Mouse (Mus musculus): ENCODE results near the gene Hk3.

The Hk3 gene

GRCm38 (mm10) chr13:55021194-55021779, at the start of gene Hk3:
Gene Hk3, minus strand, starts transcription at chr13:55021385.
- no peak for DNase-seq

- no peak for DNase-seq
Measured at GRCm38 (mm10) chr13:55069719-55070118, 48.5 kb upstream of the Hk3 start.

- DNase-seq: no peak
Measured at GRCm38 (mm10) chr13:55063276-55063675, 42.1 kb upstream of the Hk3 start.

- peak; percentile 11 for DNase-seq
Measured at GRCm38 (mm10) chr13:55058042-55058441, 36.9 kb upstream of the Hk3 start.

GRCm38 (mm10) chr13:55047706-55048105, 26.5 kb upstream of the Hk3 start:
- DNase-seq: no peak

GRCm38 (mm10) chr13:55040016-55040415, 18.8 kb upstream of the Hk3 start:
- no peak for DNase-seq

GRCm38 (mm10) chr13:55024215-55024614, 3.0 kb upstream of the Hk3 start:
- no peak for DNase-seq

GRCm38 (mm10) chr13:55022715-55023114, 1.5 kb upstream of the Hk3 start:
- no peak for DNase-seq

- DNase-seq: no peak
Measured at GRCm38 (mm10) chr13:55022256-55022655, 1.1 kb upstream of the Hk3 start.

- no peak for DNase-seq
Measured at GRCm38 (mm10) chr13:55020051-55020450, 1.1 kb downstream of the Hk3 start.

GRCm38 (mm10) chr13:55019181-55019580, 2.0 kb downstream of the Hk3 start:
- DNase-seq: no peak

- no peak for DNase-seq
Measured at GRCm38 (mm10) chr13:55018700-55019099, 2.5 kb downstream of the Hk3 start.

GRCm38 (mm10) chr13:55017898-55018599, 3.1 kb downstream of the Hk3 start:
- no peak for DNase-seq

GRCm38 (mm10) chr13:55017154-55017897, 3.9 kb downstream of the Hk3 start:
- no peak for DNase-seq

GRCm38 (mm10) chr13:55014451-55014850, 6.7 kb downstream of the Hk3 start:
- no peak for DNase-seq

GRCm38 (mm10) chr13:55013702-55014344, 7.4 kb downstream of the Hk3 start:
- no peak for DNase-seq

- no peak for DNase-seq
Measured at GRCm38 (mm10) chr13:55011981-55012478, 9.2 kb downstream of the Hk3 start.

- DNase-seq: no peak
Measured at GRCm38 (mm10) chr13:55011103-55011502, 10.1 kb downstream of the Hk3 start.

GRCm38 (mm10) chr13:55008589-55008988, 12.6 kb downstream of the Hk3 start:
- DNase-seq: no peak

GRCm38 (mm10) chr13:55006415-55006742, 14.8 kb downstream of the Hk3 start:
- DNase-seq: no peak

- DNase-seq: no peak
Measured at GRCm38 (mm10) chr13:55005691-55006414, 15.3 kb downstream of the Hk3 start.

- no peak for DNase-seq
Measured at GRCm38 (mm10) chr13:55004646-55005045, 16.5 kb downstream of the Hk3 start.

GRCm38 (mm10) chr13:55002090-55002489, 19.1 kb downstream of the Hk3 start:
- DNase-seq: no peak
